Mouse (Mus musculus) cerebellum, adult 2 months (tissue): ENCODE results near the gene Gjd3.

Experiments used
- CTCF ChIP-seq: fragments of 200-500 bp; IDR thresholded peaks from 2 replicates; pipeline ENCODE4 v1.5.1; 2011; ENCODE audit warnings: low read depth, mild to moderate bottlenecking, control low read depth, low read length, moderate library complexity, borderline replicate concordance; ENCODE audit not compliant: insufficient read depth
- POLR2A ChIP-seq: fragments of 200-500 bp; IDR thresholded peaks from 2 replicates; pipeline ENCODE4 v1.6.1; 2011; ENCODE audit warnings: low read length, control low read depth, borderline replicate concordance; ENCODE audit not compliant: insufficient read depth

DNA sequence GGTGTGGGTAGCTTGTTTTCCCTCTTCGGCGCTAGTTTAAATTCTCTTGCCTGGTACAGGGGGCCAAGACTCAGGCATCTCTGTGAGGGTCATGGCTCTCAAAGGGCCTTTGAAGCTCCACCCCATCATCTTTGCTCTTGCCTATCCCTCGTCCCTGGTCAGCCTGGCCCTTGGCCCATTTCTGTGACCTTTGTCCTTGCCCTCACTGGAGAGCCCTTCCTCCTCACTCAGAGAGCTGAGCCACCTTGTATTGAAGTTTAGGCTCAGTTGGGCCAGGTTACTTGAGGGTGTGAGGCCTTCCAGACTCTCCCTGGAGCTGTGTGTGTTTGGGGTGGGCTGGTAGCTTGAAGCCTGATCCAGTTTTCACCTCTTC, 37.2 kb downstream of the Gjd3 start:
- TF ChIP-seq POLR2A (no peak), CTCF (no peak)
